Mouse (Mus musculus): ENCODE results near the gene Gm9821. TPM values are rescaled to one million over a fixed set of nuclear protein-coding genes. Genes with fewer than 3 reads are reported as not detected.

Gene Gm9821
- total RNA-seq, 2 experiments from 2014 or later, result not detected

Small RNA genes within 50 kb of the gene (microRNA-seq; reads per million reads assigned to microRNA genes)
- 0.55 to 1.6 reads per million in 2 experiments for gene Mir6999

Other genes starting within 250 kb of the Gm9821 start
- gene Atg13, start 235.1 kb upstream of the Gm9821 start, total RNA-seq (2021), result 10 to 100 TPM; 72.0 to 74.3 TPM
- gene Harbi1, start 234.9 kb upstream of the Gm9821 start, total RNA-seq (2021), result 1 to 10 TPM; 7.1 to 7.9 TPM
- gene Ambra1, start 215.6 kb upstream of the Gm9821 start, total RNA-seq (2021), result 10 to 100 TPM; 44.8 to 47.1 TPM
- gene Chrm4, start 18.5 kb upstream of the Gm9821 start, total RNA-seq (2021), result 10 to 100 TPM; 21.5 to 26.1 TPM
- gene Mdk, start 13.4 kb upstream of the Gm9821 start, total RNA-seq (2021), result 10 to 100 TPM; 25.5 to 33.2 TPM
- 100 to 1,000 TPM; 479 to 537 TPM for gene Dgkz, start 30.2 kb downstream of the Gm9821 start, total RNA-seq (2021)
- gene Creb3l1, start 78.8 kb downstream of the Gm9821 start, total RNA-seq (2021), result 1 to 10 TPM; 4.0 to 4.6 TPM
- gene Phf21a, start 147.4 kb downstream of the Gm9821 start, total RNA-seq (2021), result 100 to 1,000 TPM in 1 of 2 experiments, 10 to 100 TPM in 1; 97.9 to 104 TPM

All from layer of hippocampus, postnatal 25 days (tissue).